Mouse (Mus musculus) midbrain, embryonic 11.5 days (tissue): ENCODE results near the gene Lcorl. TPM values are rescaled to one million over a fixed set of nuclear protein-coding genes. Genes with fewer than 3 reads are reported as not detected.
A peak's percentile ranks its signal among the peaks of the same experiment; 100 is the strongest.

Experiments
- ATAC-seq: fragments of 200-750 bp; cut with Nextera tagmentation; 2 replicates; pipeline ENCODE4 v1.8.0; 2017; ENCODE audit warnings: moderate TSS enrichment, moderate library complexity; ENCODE audit not compliant: low FRiP score
- DNase-seq: peaks from one replicate; pipeline ENCODE4 v3.0.0; 2015; ENCODE audit warnings: low spot score; ENCODE audit errors: missing footprints
- H3K27ac ChIP-seq: fragments of 300-500 bp; sonication (generic); 2 replicates; pipeline ENCODE4 v1.5.1; 2014; ENCODE audit warnings: low read depth, low read length
- H3K27me3 ChIP-seq: fragments of 300-500 bp; sonication (generic); 2 replicates; pipeline ENCODE4 v1.6.1; 2014; ENCODE audit warnings: mild to moderate bottlenecking, low read length, moderate library complexity, mixed read lengths; ENCODE audit not compliant: control insufficient read depth, insufficient read depth
- H3K36me3 ChIP-seq: fragments of 300-500 bp; sonication (generic); 2 replicates; pipeline ENCODE4 v1.6.1; 2014; ENCODE audit warnings: mild to moderate bottlenecking, low read length, moderate library complexity, mixed read lengths; ENCODE audit not compliant: control insufficient read depth, insufficient read depth
- H3K4me1 ChIP-seq: fragments of 300-500 bp; sonication (generic); 2 replicates; pipeline ENCODE4 v1.6.1; 2014; ENCODE audit warnings: low read length; ENCODE audit not compliant: control insufficient read depth, insufficient read depth
- H3K4me2 ChIP-seq: fragments of 300-500 bp; sonication (generic); 2 replicates; pipeline ENCODE4 v1.6.1; 2014; ENCODE audit warnings: mild to moderate bottlenecking, moderate library complexity
- H3K4me3 ChIP-seq: fragments of 300-500 bp; sonication (generic); 2 replicates; pipeline ENCODE4 v1.5.1; 2014; ENCODE audit warnings: low read depth, low read length
- H3K9ac ChIP-seq: fragments of 300-500 bp; sonication (generic); 2 replicates; pipeline ENCODE4 v1.6.1; 2014; ENCODE audit warnings: low read length
- H3K9me3 ChIP-seq: fragments of 300-500 bp; sonication (generic); 2 replicates; pipeline ENCODE4 v1.6.1; 2016; ENCODE audit warnings: low read length; ENCODE audit not compliant: control insufficient read depth
- WGBS: fragments of 180-500 bp; shearing (Covaris S2); extraction: QIAGEN DNeasy Blood & Tissue Kit; methylation state at CpG from one replicate; pipeline ENCODE4 v1.1.7; 2014; 5-methylcytosine and 5-hydroxymethylcytosine counted together
- polyA plus RNA-seq: library from polyadenylated mRNA; unstranded; fragments of >200 nt; fragmentation: Nextera tagmentation; extraction: Ambion mirVana; gene quantifications from 2 replicates; pipeline ENCODE4 v1.2.1, GENCODE M21; 2014

The Lcorl gene
- polyA plus RNA-seq, 1 experiment from 2014 or later: 41.1 TPM

DNA sequence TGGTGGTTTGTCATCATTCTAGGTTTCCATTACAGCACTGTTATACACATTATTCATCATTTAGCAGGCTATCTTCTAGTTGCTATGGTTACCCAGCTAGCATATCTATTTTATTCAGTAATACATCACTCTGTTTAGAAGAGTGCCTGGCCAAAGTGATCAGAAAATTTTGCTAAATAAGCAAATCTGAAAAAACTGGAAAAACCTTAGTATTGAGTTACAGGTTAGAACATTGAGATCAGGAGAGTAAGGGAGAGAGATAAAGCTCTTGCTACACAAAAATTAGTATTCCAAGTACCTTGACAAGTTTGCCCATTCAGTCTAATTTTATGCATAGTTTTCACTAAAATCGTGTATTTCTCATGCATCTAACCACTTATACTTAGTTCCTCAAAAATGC lies 119.5 kb downstream of the Lcorl start:
- H3K4me2 ChIP-seq: no peak overlapping the region

DNA sequence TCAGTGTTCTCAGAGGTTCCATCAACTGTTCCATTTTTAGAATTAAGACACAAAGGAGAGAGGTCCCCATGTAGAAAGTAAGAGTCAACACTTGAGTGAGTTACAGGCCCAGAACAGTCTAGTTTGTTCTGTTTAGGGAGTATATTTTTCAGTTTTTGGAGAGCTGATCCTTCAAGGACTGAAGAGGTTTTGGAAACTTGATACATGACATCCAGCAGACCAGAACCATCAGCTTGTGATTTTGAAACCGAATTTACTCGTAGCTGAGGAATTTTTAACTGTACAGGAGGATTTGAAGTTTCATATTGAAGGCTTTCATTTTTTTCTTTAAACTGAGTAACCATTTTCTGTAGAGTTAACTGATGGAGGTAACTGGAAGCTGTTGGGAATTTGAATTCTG lies 123.7 kb downstream of the Lcorl start:
- DNase-seq (peak; percentile 51), ATAC-seq (no peak)
- Histone ChIP-seq H3K27ac (no peak overlapping the region), H3K4me3 (no peak overlapping the region), H3K4me2 (no peak overlapping the region), H3K27me3 (no peaks in the 10 kb centered on the region), H3K9ac (no peak overlapping the region), H3K4me1 (no peaks in the 10 kb centered on the region), H3K9me3 (no peaks in the 10 kb centered on the region), H3K36me3 (no peaks in the 10 kb centered on the region)
- WGBS: 95% methylated on average over 2 of the region's 2 CpGs

More for the DNA sequence above, 119.5 kb downstream of the Lcorl start:
- Histone ChIP-seq H3K4me1 (no peaks in the 10 kb centered on the region), H3K9me3 (no peaks in the 10 kb centered on the region), H3K27me3 (no peaks in the 10 kb centered on the region), H3K36me3 (no peaks in the 10 kb centered on the region), H3K9ac (no peak overlapping the region), H3K4me3 (no peak overlapping the region), H3K27ac (no peak overlapping the region)
- WGBS: 97% methylated on average over 1 of the region's 1 CpGs
- ATAC-seq (no peak), DNase-seq (peak; percentile 81)

DNA sequence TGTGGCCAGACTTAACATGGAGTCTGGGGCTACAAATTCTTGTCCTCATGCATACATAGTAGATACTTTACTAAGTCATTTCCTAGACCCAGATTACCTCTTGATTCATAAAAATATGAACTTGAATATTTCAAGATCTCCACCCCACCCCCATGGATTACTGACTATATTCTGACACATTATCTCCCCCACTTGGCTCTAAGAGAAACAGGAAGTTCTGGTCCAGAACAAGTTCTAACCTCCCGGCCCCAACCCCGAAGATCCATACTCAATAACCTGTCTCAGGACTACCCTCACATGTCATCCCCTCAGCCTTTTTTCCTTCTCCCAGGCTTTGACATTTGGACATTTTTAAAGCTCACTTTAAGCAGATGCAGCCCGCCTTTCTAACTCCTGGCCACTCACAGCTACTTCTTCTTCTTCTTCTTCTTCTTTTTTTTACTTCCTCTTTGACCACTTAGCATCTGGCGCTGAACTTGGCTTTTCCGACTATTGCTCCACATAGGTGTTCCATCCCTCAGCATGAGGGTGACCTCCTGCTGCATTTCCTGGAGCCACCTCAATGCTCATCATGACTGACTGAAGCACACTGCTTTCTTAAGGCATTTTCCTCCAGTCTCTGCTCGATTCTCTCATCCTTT lies 138.4 kb downstream of the Lcorl start:
- 93% methylated on average over 6 of the region's 6 CpGs for WGBS
- DNase-seq (peak; percentile 61), ATAC-seq (no peak)
- no peaks in the 10 kb centered on the region for H3K9me3 ChIP-seq
- H3K4me1 ChIP-seq: no peaks in the 10 kb centered on the region
- H3K36me3 ChIP-seq: no peaks in the 10 kb centered on the region
- H3K27ac ChIP-seq: no peak overlapping the region
- H3K9ac ChIP-seq: no peak overlapping the region
- H3K4me3 ChIP-seq: no peak overlapping the region
- no peak overlapping the region for H3K4me2 ChIP-seq
- no peaks in the 10 kb centered on the region for H3K27me3 ChIP-seq

GRCm38 (mm10) chr5:45709653-45710052 lies 147.8 kb downstream of the Lcorl start:
- 97% methylated on average over 2 of the region's 2 CpGs for WGBS
- Histone ChIP-seq H3K9me3 (no peaks in the 10 kb centered on the region), H3K4me2 (no peak overlapping the region), H3K36me3 (no peaks in the 10 kb centered on the region; the same call in 1 of the 2 replicates), H3K4me3 (no peak overlapping the region), H3K9ac (no peak overlapping the region), H3K4me1 (no peaks in the 10 kb centered on the region), H3K27ac (no peak overlapping the region), H3K27me3 (no peaks in the 10 kb centered on the region)
- DNase-seq: peak; percentile 72
- no peak for ATAC-seq

GRCm38 (mm10) chr5:45706811-45707210 lies 150.6 kb downstream of the Lcorl start:
- no peaks in the 10 kb centered on the region for H3K27me3 ChIP-seq
- no peak overlapping the region for H3K9ac ChIP-seq
- no peak overlapping the region for H3K4me3 ChIP-seq
- ATAC-seq (no peak), DNase-seq (no peak)
- no peaks in the 10 kb centered on the region for H3K4me1 ChIP-seq
- H3K36me3 ChIP-seq: no peaks in the 10 kb centered on the region; the same call in 1 of the 2 replicates
- WGBS: 92% methylated on average over 2 of the region's 2 CpGs
- no peaks in the 10 kb centered on the region for H3K9me3 ChIP-seq
- H3K27ac ChIP-seq: no peak overlapping the region
- no peak overlapping the region for H3K4me2 ChIP-seq

GRCm38 (mm10) chr5:45691678-45692077 lies 165.7 kb downstream of the Lcorl start:
- Histone ChIP-seq H3K4me3 (no peak overlapping the region), H3K27me3 (no peaks in the 10 kb centered on the region), H3K4me1 (no peaks in the 10 kb centered on the region), H3K9ac (no peak overlapping the region), H3K36me3 (no peaks in the 10 kb centered on the region; the same call in 1 of the 2 replicates), H3K27ac (no peak overlapping the region), H3K9me3 (no peaks in the 10 kb centered on the region), H3K4me2 (no peak overlapping the region)
- 91% methylated on average over 6 of the region's 6 CpGs for WGBS
- DNase-seq: no peak
- no peak for ATAC-seq

DNA sequence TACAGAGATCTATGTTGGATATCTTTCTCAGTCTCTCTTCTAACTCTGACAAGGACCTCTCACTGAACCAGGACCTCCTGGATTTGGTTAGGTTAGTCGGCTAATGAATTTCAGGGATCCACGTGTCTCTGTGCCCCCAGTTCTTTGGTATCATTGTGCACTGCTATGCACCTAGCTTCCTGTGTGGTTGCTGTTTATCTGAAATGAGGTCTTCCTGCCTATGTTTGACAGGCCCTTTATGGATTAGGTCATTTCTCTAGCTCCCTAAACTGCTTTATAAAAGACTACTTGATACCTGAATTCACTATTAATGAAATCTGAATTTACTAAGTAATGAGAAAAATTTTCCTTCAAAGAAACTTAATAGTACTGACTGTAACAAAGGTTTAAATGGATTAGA lies 166.6 kb downstream of the Lcorl start:
- 82% methylated on average over 2 of the region's 2 CpGs for WGBS
- Histone ChIP-seq H3K36me3 (no peaks in the 10 kb centered on the region; the same call in 1 of the 2 replicates), H3K4me3 (no peak overlapping the region), H3K9ac (no peak overlapping the region), H3K9me3 (no peaks in the 10 kb centered on the region), H3K4me1 (no peaks in the 10 kb centered on the region), H3K4me2 (no peak overlapping the region), H3K27ac (no peak overlapping the region), H3K27me3 (no peaks in the 10 kb centered on the region)
- no peak for ATAC-seq
- DNase-seq: peak; percentile 54

- ATAC-seq (no peak), DNase-seq (peak; percentile 31)
- 91% methylated on average over 4 of the region's 4 CpGs for WGBS
- H3K4me1 ChIP-seq: no peaks in the 10 kb centered on the region
- no peak overlapping the region for H3K9ac ChIP-seq
- no peak overlapping the region for H3K27ac ChIP-seq
- H3K36me3 ChIP-seq: no peaks in the 10 kb centered on the region; the same call in 1 of the 2 replicates
- H3K4me2 ChIP-seq: no peak overlapping the region
- H3K9me3 ChIP-seq: no peaks in the 10 kb centered on the region
- no peaks in the 10 kb centered on the region for H3K27me3 ChIP-seq
- no peak overlapping the region for H3K4me3 ChIP-seq
These were observed 168.3 kb downstream of the Lcorl start for GRCm38 (mm10) chr5:45689152-45689551.

GRCm38 (mm10) chr5:45686223-45686622 lies 171.2 kb downstream of the Lcorl start:
- WGBS: 96% methylated on average over 3 of the region's 3 CpGs
- H3K36me3 ChIP-seq: no peaks in the 10 kb centered on the region; the same call in 1 of the 2 replicates
- no peak overlapping the region for H3K27ac ChIP-seq

More at GRCm38 (mm10) chr5:45686223-45686622, 171.2 kb downstream of the Lcorl start:
- DNase-seq: peak; percentile 37
- Histone ChIP-seq H3K9me3 (no peaks in the 10 kb centered on the region), H3K27me3 (no peaks in the 10 kb centered on the region), H3K4me3 (no peak overlapping the region), H3K9ac (no peak overlapping the region), H3K4me2 (no peak overlapping the region), H3K4me1 (no peaks in the 10 kb centered on the region)
- no peak for ATAC-seq
